Mouse (Mus musculus) midbrain, embryonic 13.5 days (tissue): ENCODE measurements around the gene Zbtb46. TPM values are rescaled to one million over a fixed set of nuclear protein-coding genes. Genes with fewer than 3 reads are reported as not detected.

Source experiments
- polyA plus RNA-seq: library from polyadenylated mRNA; unstranded; fragments of >200 nt; fragmentation: Nextera tagmentation; extraction: Ambion mirVana; gene quantifications from 2 replicates; pipeline ENCODE4 v1.2.1, GENCODE M21; 2015

The Zbtb46 gene
- polyA plus RNA-seq, 1 experiment from 2014 or later = 24.3 TPM

Other genes starting within 250 kb of the Zbtb46 start
- gene Srms, start 246.2 kb downstream of the Zbtb46 start, polyA plus RNA-seq = 0.10 TPM in 1 of 2 replicates, not detected in the other
- 0.13 TPM in 1 of 2 replicates, not detected in the other for gene Fndc11, start 239.4 kb downstream of the Zbtb46 start, polyA plus RNA-seq
- gene Helz2, start 217.4 kb downstream of the Zbtb46 start, polyA plus RNA-seq = 0.34 TPM in 2 replicates
- gene Gmeb2, start 171.4 kb downstream of the Zbtb46 start, polyA plus RNA-seq = 19.7 and 19.9 TPM in 2 replicates
- gene Stmn3, start 144.9 kb downstream of the Zbtb46 start, polyA plus RNA-seq = 996 and 1,042 TPM in 2 replicates
- 33.6 and 40.6 TPM in 2 replicates for gene Rtel1, start 139.7 kb downstream of the Zbtb46 start, polyA plus RNA-seq
- gene Zgpat, start 94.5 kb downstream of the Zbtb46 start, polyA plus RNA-seq = 71.5 and 78.5 TPM in 2 replicates
- gene Arfrp1, start 94.0 kb downstream of the Zbtb46 start, polyA plus RNA-seq = 91.6 and 95.9 TPM in 2 replicates
- gene Lime1, start 79.3 kb downstream of the Zbtb46 start, polyA plus RNA-seq = 42.1 and 46.7 TPM in 2 replicates
- not detected in 2 replicates for gene Abhd16b, start 33.8 kb upstream of the Zbtb46 start, polyA plus RNA-seq
- gene Tpd52l2, start 37.7 kb upstream of the Zbtb46 start, polyA plus RNA-seq = 116 and 121 TPM in 2 replicates
- 198 and 209 TPM in 2 replicates for gene Dnajc5, start 61.1 kb upstream of the Zbtb46 start, polyA plus RNA-seq
- 71.2 and 82.5 TPM in 2 replicates for gene Uckl1, start 125.5 kb upstream of the Zbtb46 start, polyA plus RNA-seq
- gene Prpf6, start 132.4 kb upstream of the Zbtb46 start, polyA plus RNA-seq = 71.7 and 72.8 TPM in 2 replicates
- gene Zfp512b, start 133.4 kb upstream of the Zbtb46 start, polyA plus RNA-seq = 68.1 and 70.2 TPM in 2 replicates
- 171 and 176 TPM in 2 replicates for gene Samd10, start 139.8 kb upstream of the Zbtb46 start, polyA plus RNA-seq
- not detected in 2 replicates for gene Gm29797, start 197.6 kb upstream of the Zbtb46 start, polyA plus RNA-seq
- 13.7 and 14.2 TPM in 2 replicates for gene Sox18, start 212.2 kb upstream of the Zbtb46 start, polyA plus RNA-seq
- gene Tcea2, start 220.9 kb upstream of the Zbtb46 start, polyA plus RNA-seq = 35.7 and 36.9 TPM in 2 replicates
- 38.9 and 40.4 TPM in 2 replicates for gene Rgs19, start 234.6 kb upstream of the Zbtb46 start, polyA plus RNA-seq
- not detected in 2 replicates for gene Lkaaear1, start 239.0 kb upstream of the Zbtb46 start, polyA plus RNA-seq